Mouse (Mus musculus): ENCODE measurements around the gene Tmem268. TPM values are rescaled to one million over a fixed set of nuclear protein-coding genes. Genes with fewer than 3 reads are reported as not detected.

Gene Tmem268
- polyA plus RNA-seq (2015; fragmentation: Nextera tagmentation; extraction: Ambion mirVana) = 3.3 and 4.1 TPM in 2 replicates

DNA sequence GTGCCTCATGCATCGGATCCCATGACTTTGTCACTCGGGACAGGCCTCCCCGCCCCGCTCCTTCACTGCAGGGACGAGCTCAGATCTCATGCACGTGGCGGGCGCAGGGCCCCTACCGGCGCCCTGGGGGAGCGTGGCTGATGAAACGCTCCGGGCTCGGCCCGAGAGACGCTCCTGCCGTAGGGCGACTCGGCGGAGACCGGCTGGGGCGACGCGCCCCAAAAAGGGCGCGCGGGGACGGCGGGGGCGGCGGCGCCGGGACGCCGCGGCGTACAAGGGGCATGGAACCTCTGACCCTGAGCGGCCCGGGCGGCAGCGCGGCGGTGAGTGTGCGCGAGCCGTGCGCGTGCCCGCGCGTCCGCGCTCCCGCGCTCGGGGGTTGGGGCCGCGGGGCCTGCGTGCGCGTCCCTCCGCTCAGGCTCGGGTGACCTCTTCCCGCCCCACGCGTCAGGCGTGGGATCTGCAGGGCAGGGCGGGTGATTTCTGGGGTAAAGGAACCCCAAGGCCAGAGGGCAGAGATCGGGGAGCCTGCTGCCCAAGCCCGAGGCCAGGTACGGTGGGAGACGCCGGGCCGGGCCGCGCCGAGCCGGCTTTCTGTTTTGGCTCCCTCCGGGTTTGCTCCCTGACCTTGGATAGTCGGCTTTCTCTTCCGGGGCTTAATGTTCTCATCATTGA, at the start of gene Tmem268:
Gene Tmem268, plus strand, starts transcription at position 375 of the 675 bp plus-strand sequence.
- Histone ChIP-seq H3K4me1 (replicated peaks) (peaks cover 26% of the 10 kb centered on the region), H3K9ac (peak within 1 kb of the TSS; percentile 69), H3K27me3 (no peaks in the 10 kb centered on the region), H3K36me3 (0 out of 2 replicates have a peak, but pooled peaks cover 6% of the 10 kb centered on the region), H3K9me3 (no peaks in the 10 kb centered on the region), H3K4me3 (peak within 1 kb of the TSS; percentile 82), H3K4me2 (peak within 1 kb of the TSS; percentile 99), H3K27ac (replicated peaks) (peak within 1 kb of the TSS; percentile 58; the same call in 1 of the 2 replicates)
- peak; percentile 69 for ATAC-seq (ENCODE audit: low FRiP score, low read depth)
- 0% methylated on average over 72 of the region's 81 CpGs for WGBS

DNA sequence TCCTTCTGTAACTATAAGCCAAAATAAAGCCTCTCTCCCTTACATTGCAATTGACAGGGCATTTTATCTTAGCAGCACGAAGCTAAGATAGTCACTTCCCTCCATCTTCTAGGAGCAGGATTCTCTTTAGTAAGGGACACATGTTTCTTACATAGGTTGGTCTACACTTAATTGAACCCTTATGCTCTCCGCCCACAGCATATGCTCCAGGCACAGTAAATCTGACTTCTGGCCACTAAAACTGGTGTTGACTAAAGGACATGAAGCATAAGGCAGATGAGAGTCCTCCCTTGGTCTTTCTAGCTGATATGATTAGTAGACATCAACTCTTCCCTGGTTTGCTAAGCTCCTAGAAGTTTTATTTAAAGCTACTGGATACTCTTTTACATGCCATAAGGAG, 45.7 kb upstream of the Tmem268 start:
- H3K9ac ChIP-seq = no peak overlapping the region
- H3K36me3 ChIP-seq = no peaks in the 10 kb centered on the region
- WGBS = 90% methylated on average over 2 of the region's 2 CpGs
- no peak overlapping the region for H3K27ac ChIP-seq (replicated peaks)
- H3K4me3 ChIP-seq = no peak overlapping the region
- H3K4me2 ChIP-seq = no peak overlapping the region
- no peaks in the 10 kb centered on the region; the same call in 1 of the 2 replicates for H3K4me1 ChIP-seq (replicated peaks)
- H3K27me3 ChIP-seq = no peaks in the 10 kb centered on the region
- no peaks in the 10 kb centered on the region for H3K9me3 ChIP-seq
- no peak for ATAC-seq (ENCODE audit: low FRiP score, low read depth)

DNA sequence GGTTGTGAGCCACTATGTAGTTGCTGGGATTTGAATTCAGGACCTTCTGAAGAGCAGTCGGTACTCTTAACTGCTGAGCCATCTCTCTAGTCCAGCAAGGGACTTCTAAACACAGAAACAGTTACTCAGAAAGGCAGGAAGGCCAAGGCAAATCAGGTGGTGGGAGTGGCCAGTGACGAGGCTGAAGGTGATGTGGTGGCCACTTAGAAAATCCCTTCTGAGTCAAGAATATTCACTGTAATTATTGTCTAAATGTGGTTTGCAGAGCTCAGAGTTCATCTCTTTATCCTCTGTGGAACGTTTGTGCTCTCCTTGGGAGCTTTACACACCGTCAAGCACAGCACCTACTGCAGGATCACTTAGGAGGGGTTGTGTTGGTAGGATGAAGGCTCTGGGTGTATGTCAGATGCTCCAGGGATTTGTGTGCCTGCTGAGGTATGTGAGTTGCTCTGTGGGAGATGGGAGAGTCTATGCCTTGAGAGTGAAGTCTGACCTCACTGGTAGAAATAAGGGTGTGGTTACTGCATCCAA, 44.1 kb upstream of the Tmem268 start:
- Histone ChIP-seq H3K4me3 (no peak overlapping the region), H3K4me2 (no peak overlapping the region), H3K27me3 (no peaks in the 10 kb centered on the region), H3K36me3 (no peaks in the 10 kb centered on the region), H3K9me3 (no peaks in the 10 kb centered on the region), H3K27ac (replicated peaks) (no peak overlapping the region), H3K9ac (no peak overlapping the region), H3K4me1 (replicated peaks) (no peaks in the 10 kb centered on the region; the same call in 1 of the 2 replicates)
- WGBS = 72% methylated on average over 4 of the region's 4 CpGs
- no peak for ATAC-seq (ENCODE audit: low FRiP score, low read depth)

DNA sequence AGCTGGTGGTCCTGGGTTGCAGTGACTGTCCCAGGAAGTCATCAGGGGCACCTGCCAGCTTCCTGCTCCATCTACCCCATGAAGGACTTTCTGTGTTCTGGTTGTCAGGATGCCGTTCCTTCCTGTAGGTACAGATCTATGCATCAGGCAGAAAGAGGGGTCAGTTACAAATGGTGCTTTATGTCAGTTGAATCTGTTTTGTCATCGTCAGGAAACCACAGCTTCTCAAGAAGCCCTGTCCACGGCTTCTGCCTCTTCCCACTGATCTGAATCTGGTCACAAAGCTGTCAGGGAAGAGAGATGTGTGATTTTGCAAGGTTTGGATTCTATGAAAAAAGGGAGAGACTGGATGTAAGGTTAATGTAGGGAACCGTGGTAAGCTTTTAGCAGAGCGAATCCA, 43.6 kb upstream of the Tmem268 start:
- no peak overlapping the region for H3K27ac ChIP-seq (replicated peaks)
- no peaks in the 10 kb centered on the region for H3K27me3 ChIP-seq
- 88% methylated on average over 5 of the region's 5 CpGs for WGBS
- no peak for ATAC-seq (ENCODE audit: low FRiP score, low read depth)
- no peak overlapping the region for H3K4me2 ChIP-seq
- no peak overlapping the region for H3K4me3 ChIP-seq
- H3K9ac ChIP-seq = no peak overlapping the region
- H3K9me3 ChIP-seq = no peaks in the 10 kb centered on the region
- no peaks in the 10 kb centered on the region for H3K36me3 ChIP-seq
- H3K4me1 ChIP-seq (replicated peaks) = no peaks in the 10 kb centered on the region; the same call in 1 of the 2 replicates

DNA sequence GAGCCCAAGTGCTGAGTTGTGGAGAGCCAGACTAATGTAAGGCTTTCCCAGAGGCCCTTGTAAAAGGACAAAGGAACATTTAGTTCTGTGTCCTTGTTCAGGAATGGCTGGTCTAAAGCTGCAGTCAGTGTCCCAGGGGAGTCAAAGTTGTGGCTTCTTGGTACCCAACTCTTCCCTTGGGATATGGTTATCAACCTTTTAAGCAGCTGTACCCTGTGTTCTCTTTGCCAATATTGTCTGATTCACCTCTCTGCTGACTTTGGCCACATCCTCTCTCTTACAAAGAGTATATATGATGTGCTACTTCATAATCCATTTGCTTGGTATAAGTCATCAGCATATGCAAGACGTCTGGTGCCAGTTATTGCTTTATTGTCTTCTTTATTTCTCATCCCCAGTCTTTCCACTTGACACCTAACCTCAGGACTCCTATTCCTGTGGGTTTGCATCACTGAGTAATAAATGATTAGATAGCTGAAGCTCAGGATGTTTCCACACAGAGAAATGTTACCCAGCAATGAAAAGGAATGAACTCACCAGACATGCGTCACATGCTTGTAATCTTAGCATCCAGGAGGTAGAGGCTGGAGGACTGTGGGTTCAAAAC, 36.7 kb upstream of the Tmem268 start:
- Histone ChIP-seq H3K4me2 (no peak overlapping the region), H3K9me3 (no peaks in the 10 kb centered on the region), H3K9ac (no peak overlapping the region), H3K27ac (replicated peaks) (no peak overlapping the region), H3K36me3 (no peaks in the 10 kb centered on the region), H3K4me3 (no peak overlapping the region), H3K4me1 (replicated peaks) (no peaks in the 10 kb centered on the region), H3K27me3 (no peaks in the 10 kb centered on the region)
- WGBS = 78% methylated on average over 2 of the region's 2 CpGs
- no peak for ATAC-seq (ENCODE audit: low FRiP score, low read depth)

DNA sequence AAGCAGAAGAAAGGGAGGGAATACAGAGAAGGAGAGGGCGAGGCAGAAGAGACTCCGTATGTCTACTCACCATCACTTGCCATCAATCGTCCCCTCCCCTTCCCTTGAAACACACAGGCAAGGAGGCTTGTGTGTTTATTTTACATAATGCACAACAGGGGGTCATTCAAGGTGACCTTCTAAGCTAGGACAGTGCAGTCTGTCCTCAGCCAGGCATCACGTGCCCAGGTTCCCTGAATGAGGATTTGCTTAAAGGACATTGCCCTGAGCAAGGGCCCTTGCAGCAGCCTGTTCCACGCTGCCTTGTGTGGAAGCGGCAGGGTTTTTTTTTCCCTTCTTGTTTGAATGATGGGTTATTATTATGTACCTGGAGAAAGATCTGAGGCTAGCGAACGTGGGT, 33.1 kb upstream of the Tmem268 start:
- H3K27ac ChIP-seq (replicated peaks) = no peak overlapping the region
- no peak for ATAC-seq (ENCODE audit: low FRiP score, low read depth)

DNA sequence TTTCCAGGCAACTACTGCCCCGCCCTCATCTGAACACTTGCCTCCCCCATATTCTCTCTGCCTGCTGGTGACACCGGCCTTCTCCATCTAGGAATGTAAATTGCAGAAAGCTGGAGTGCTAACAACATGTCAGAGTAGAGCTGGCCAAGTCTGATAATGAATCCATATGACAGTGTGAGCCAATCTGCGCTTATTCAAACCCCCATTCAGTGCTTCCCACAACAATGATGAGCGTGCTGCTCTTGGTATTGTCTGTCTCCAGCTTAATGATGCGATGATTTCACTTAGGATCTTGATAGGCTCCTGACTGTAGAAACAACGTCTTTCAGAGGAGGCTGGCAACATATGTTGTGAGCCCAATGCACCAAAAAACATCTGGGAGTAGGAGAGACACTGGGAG, 29.6 kb upstream of the Tmem268 start:
- Histone ChIP-seq H3K9me3 (no peaks in the 10 kb centered on the region), H3K36me3 (no peaks in the 10 kb centered on the region), H3K4me2 (no peak overlapping the region), H3K9ac (no peak overlapping the region), H3K4me3 (no peak overlapping the region), H3K27me3 (no peaks in the 10 kb centered on the region), H3K4me1 (replicated peaks) (no peaks in the 10 kb centered on the region), H3K27ac (replicated peaks) (no peak overlapping the region)
- 62% methylated on average over 6 of the region's 6 CpGs for WGBS
- no peak for ATAC-seq (ENCODE audit: low FRiP score, low read depth)

More for the DNA sequence above, 33.1 kb upstream of the Tmem268 start:
- H3K4me2 ChIP-seq = no peak overlapping the region
- no peaks in the 10 kb centered on the region for H3K9me3 ChIP-seq
- no peak overlapping the region for H3K9ac ChIP-seq
- no peaks in the 10 kb centered on the region for H3K27me3 ChIP-seq
- H3K4me1 ChIP-seq (replicated peaks) = no peaks in the 10 kb centered on the region
- H3K4me3 ChIP-seq = no peak overlapping the region
- no peaks in the 10 kb centered on the region for H3K36me3 ChIP-seq
- 73% methylated on average over 8 of the region's 8 CpGs for WGBS

DNA sequence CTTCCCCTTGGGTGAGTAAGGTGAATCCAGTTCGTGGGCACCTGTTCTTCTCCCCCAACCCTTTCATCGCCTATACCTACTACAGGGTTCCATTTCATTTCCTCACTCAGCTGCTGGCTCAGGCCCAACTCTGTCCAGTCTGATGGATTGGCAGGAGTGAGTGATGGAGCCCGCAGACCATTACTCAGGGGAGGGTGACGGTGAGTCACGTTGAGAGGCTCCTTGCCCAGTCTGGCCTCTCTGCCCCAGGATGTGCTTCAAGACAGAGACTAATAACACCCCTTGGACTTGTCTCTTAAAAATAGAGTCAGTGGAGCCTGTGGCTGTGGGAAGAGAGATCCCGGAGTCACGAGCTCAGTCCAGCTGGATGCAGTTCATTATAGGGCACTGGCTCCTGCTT, 28.2 kb upstream of the Tmem268 start:
- Histone ChIP-seq H3K4me3 (no peak overlapping the region), H3K4me1 (replicated peaks) (no peaks in the 10 kb centered on the region), H3K9ac (no peak overlapping the region), H3K27me3 (no peaks in the 10 kb centered on the region), H3K36me3 (no peaks in the 10 kb centered on the region), H3K27ac (replicated peaks) (no peak overlapping the region), H3K9me3 (no peaks in the 10 kb centered on the region), H3K4me2 (no peak overlapping the region)
- 80% methylated on average over 7 of the region's 7 CpGs for WGBS
- no peak for ATAC-seq (ENCODE audit: low FRiP score, low read depth)

DNA sequence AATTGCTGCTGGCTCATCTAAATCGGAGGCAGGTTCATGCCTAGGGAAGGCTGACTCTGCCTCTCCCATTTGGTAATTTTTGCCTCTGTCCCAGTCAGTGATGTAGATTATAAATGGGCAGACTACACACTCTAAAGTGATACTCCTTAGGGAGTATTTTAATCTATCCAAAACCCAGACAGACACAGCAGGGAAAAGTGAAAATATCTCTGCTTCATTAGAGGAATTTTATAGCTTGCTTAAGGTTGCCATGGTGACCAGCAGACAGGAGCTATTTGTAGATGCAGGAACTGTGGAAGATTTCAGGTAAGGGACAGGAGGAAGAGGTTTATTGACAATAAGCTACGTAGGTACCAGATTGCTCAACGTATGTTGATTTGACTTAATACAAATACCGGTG, 21.0 kb upstream of the Tmem268 start:
- Histone ChIP-seq H3K27me3 (no peaks in the 10 kb centered on the region), H3K9me3 (no peaks in the 10 kb centered on the region), H3K4me2 (no peak overlapping the region), H3K9ac (no peak overlapping the region), H3K27ac (replicated peaks) (no peak overlapping the region), H3K4me1 (replicated peaks) (no peaks in the 10 kb centered on the region), H3K36me3 (no peaks in the 10 kb centered on the region), H3K4me3 (no peak overlapping the region)
- peak; percentile 59 for ATAC-seq (ENCODE audit: low FRiP score, low read depth)
- WGBS = 73% methylated on average over 4 of the region's 4 CpGs

DNA sequence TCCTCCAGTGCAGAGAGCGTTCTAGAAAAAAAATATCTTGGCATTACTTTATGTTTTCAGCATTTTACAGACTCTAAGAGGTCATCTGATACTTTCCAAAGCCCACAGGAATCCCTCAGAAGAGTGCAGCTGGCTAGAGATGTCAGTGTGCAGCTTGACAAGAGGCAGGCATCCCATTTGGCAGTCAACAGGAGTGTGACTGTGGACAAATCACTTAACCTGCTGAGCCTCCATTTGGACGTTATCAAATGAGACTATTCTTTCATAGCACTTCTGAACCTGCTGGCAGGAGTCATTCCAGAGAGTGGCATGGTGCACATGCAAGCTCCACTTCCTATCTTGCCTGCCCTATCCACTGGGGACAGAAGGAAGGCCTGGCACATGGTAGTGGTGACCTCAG, 16.4 kb upstream of the Tmem268 start:
- Histone ChIP-seq H3K4me1 (replicated peaks) (peaks cover 24% of the 10 kb centered on the region), H3K36me3 (no peaks in the 10 kb centered on the region), H3K27me3 (no peaks in the 10 kb centered on the region), H3K9me3 (no peaks in the 10 kb centered on the region), H3K4me2 (no peak overlapping the region), H3K4me3 (no peak overlapping the region), H3K9ac (no peak overlapping the region), H3K27ac (replicated peaks) (no peak overlapping the region)
- no peak for ATAC-seq (ENCODE audit: low FRiP score, low read depth)
- WGBS = 75% methylated on average over 2 of the region's 2 CpGs

DNA sequence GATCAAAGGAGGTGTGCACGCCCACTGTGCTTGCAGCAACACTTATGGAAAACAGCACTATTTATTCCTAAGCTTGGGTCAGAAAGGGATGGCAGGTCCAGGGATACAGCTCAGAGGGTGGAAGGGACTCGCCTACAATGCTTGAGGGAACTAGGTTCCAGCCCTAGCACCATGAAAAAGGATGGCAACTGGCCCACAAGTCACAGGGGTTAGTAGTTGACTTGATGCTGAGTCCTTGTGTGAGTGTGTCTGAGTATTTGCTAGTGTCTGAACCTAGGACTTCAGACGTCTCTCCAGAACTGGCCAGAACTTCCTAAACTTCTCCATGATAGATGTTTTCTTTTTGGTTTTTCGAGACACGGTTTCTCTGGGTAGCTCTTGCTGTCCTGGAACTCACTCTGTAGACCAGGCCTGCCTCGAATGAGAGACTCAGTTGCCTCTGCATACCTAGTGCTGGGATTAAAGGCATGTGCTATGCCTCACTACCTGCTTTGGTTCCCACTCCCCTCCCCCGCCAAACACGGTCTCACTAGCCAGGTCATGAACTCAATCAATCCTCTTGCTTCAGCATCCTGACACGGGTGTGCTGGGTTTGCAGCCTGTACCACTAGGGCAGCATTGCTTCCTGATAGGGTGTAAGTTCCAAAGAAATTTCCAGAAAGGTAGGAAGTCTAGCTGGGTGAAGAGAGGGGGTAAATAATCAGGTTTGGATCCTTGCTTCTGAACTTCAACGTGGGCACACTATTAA, 14.7 kb upstream of the Tmem268 start:
- peak; percentile 72 for ATAC-seq (ENCODE audit: low FRiP score, low read depth)

More for the DNA sequence above, 14.7 kb upstream of the Tmem268 start:
- Histone ChIP-seq H3K27me3 (no peaks in the 10 kb centered on the region), H3K4me3 (peak overlapping the region; percentile 89), H3K9me3 (no peaks in the 10 kb centered on the region), H3K4me2 (peak overlapping the region; percentile 64), H3K27ac (replicated peaks) (peak overlapping the region; percentile 89), H3K4me1 (replicated peaks) (peaks cover 35% of the 10 kb centered on the region), H3K9ac (peak overlapping the region; percentile 92; the same call in 1 of the 2 replicates), H3K36me3 (peaks cover 3% of the 10 kb centered on the region)
- WGBS = 64% methylated on average over 10 of the region's 10 CpGs

All from hindbrain, embryonic 15.5 days (tissue).